Mouse (Mus musculus) forebrain, embryonic 15.5 days (tissue): ENCODE data around the gene Ppp1r16b. TPM values are rescaled to one million over a fixed set of nuclear protein-coding genes. Genes with fewer than 3 reads are reported as not detected.

Experiments
- ATAC-seq: fragments of 200-750 bp; cut with Nextera tagmentation; replicated peaks from 2 replicates; pipeline ENCODE4 v1.8.0; 2017; ENCODE audit warnings: mild to moderate bottlenecking, moderate TSS enrichment, moderate library complexity
- H3K27ac ChIP-seq: fragments of 300-500 bp; sonication (generic); replicated peaks from 2 replicates; pipeline ENCODE4 v1.5.1; 2015; ENCODE audit warnings: mild to moderate bottlenecking, inconsistent platforms
- H3K27me3 ChIP-seq: fragments of 300-500 bp; sonication (generic); 2 replicates; pipeline ENCODE4 v1.6.1; 2015; ENCODE audit warnings: inconsistent platforms
- H3K36me3 ChIP-seq: fragments of 300-500 bp; sonication (generic); 2 replicates; pipeline ENCODE4 v1.6.1; 2015; ENCODE audit warnings: mild to moderate bottlenecking, inconsistent platforms
- H3K4me1 ChIP-seq: fragments of 300-500 bp; sonication (generic); 2 replicates; pipeline ENCODE4 v1.6.1; 2015; ENCODE audit warnings: inconsistent platforms
- H3K4me2 ChIP-seq: fragments of 300-500 bp; sonication (generic); replicated peaks from 2 replicates; pipeline ENCODE4 v1.6.1; 2015; ENCODE audit warnings: mild to moderate bottlenecking, inconsistent platforms
- H3K4me3 ChIP-seq: fragments of 300-500 bp; sonication (generic); 2 replicates; pipeline ENCODE4 v1.5.1; 2015; ENCODE audit warnings: mild to moderate bottlenecking, inconsistent platforms
- H3K9ac ChIP-seq: fragments of 300-500 bp; sonication (generic); replicated peaks from 2 replicates; pipeline ENCODE4 v1.6.1; 2015; ENCODE audit warnings: mild to moderate bottlenecking, inconsistent platforms
- H3K9me3 ChIP-seq: fragments of 300-500 bp; sonication (generic); 2 replicates; pipeline ENCODE4 v1.6.1; 2016; ENCODE audit warnings: inconsistent platforms
- WGBS: fragments of 180-500 bp; shearing (Covaris S2); methylation state at CpG from one replicate; pipeline ENCODE4 v1.1.7; 2015; ENCODE audit warnings: mixed read lengths; 5-methylcytosine and 5-hydroxymethylcytosine counted together
- polyA plus RNA-seq: library from polyadenylated mRNA; unstranded; fragments of >200 nt; fragmentation: Nextera tagmentation; extraction: Ambion mirVana; gene quantifications from 2 replicates; pipeline ENCODE4 v1.2.1, GENCODE M21; 2015

The Ppp1r16b gene
- polyA plus RNA-seq, 1 experiment from 2014 or later, result 24.4 TPM

- ATAC-seq, result no peak
- Histone ChIP-seq H3K9me3 (no peaks in the 10 kb centered on the region), H3K27me3 (no peaks in the 10 kb centered on the region), H3K27ac (no peak overlapping the region), H3K4me1 (peaks cover 4% of the 10 kb centered on the region; the same call in 1 of the 2 replicates), H3K4me2 (no peak overlapping the region), H3K9ac (no peak overlapping the region), H3K36me3 (no peaks in the 10 kb centered on the region), H3K4me3 (no peak overlapping the region)
- 86% methylated on average over 5 of the region's 5 CpGs for WGBS
Measured at GRCm38 (mm10) chr2:158717551-158718418, 52.6 kb downstream of the Ppp1r16b start.

- H3K4me3 ChIP-seq, result no peak overlapping the region
- H3K9ac ChIP-seq, result no peak overlapping the region
- WGBS, result 89% methylated on average over 12 of the region's 12 CpGs
- H3K4me2 ChIP-seq, result no peak overlapping the region
- no peak overlapping the region for H3K27ac ChIP-seq
- H3K9me3 ChIP-seq, result no peaks in the 10 kb centered on the region
- H3K27me3 ChIP-seq, result no peaks in the 10 kb centered on the region
- H3K36me3 ChIP-seq, result no peaks in the 10 kb centered on the region
- 0 out of 2 replicates have a peak, but pooled peaks cover 5% of the 10 kb centered on the region for H3K4me1 ChIP-seq
- ATAC-seq, result no peak
Measured at GRCm38 (mm10) chr2:158718816-158719549, 53.8 kb downstream of the Ppp1r16b start.

- no peak for ATAC-seq
- no peak overlapping the region for H3K4me3 ChIP-seq
- no peak overlapping the region for H3K27ac ChIP-seq
- 0 out of 2 replicates have a peak, but pooled peaks cover 5% of the 10 kb centered on the region for H3K4me1 ChIP-seq
- H3K9ac ChIP-seq, result no peak overlapping the region
- H3K27me3 ChIP-seq, result no peaks in the 10 kb centered on the region
- H3K9me3 ChIP-seq, result no peaks in the 10 kb centered on the region
- WGBS, result 76% methylated on average over 16 of the region's 16 CpGs
- no peak overlapping the region for H3K4me2 ChIP-seq
- no peaks in the 10 kb centered on the region for H3K36me3 ChIP-seq
Measured at GRCm38 (mm10) chr2:158720715-158721370, 55.6 kb downstream of the Ppp1r16b start.

GRCm38 (mm10) chr2:158721481-158721880 lies 56.3 kb downstream of the Ppp1r16b start:
- no peaks in the 10 kb centered on the region for H3K36me3 ChIP-seq
- 0 out of 2 replicates have a peak, but pooled peaks cover 5% of the 10 kb centered on the region for H3K4me1 ChIP-seq
- H3K27me3 ChIP-seq, result no peaks in the 10 kb centered on the region
- H3K9ac ChIP-seq, result no peak overlapping the region
- 41% methylated on average over 3 of the region's 3 CpGs for WGBS
- H3K4me3 ChIP-seq, result no peak overlapping the region
- H3K9me3 ChIP-seq, result no peaks in the 10 kb centered on the region
- no peak for ATAC-seq
- H3K27ac ChIP-seq, result no peak overlapping the region
- H3K4me2 ChIP-seq, result no peak overlapping the region

- Histone ChIP-seq H3K27me3 (no peaks in the 10 kb centered on the region), H3K27ac (no peak overlapping the region), H3K9me3 (no peaks in the 10 kb centered on the region), H3K36me3 (no peaks in the 10 kb centered on the region), H3K4me2 (no peak overlapping the region), H3K9ac (no peak overlapping the region), H3K4me1 (0 out of 2 replicates have a peak, but pooled peaks cover 5% of the 10 kb centered on the region), H3K4me3 (no peak overlapping the region)
- no peak for ATAC-seq
- 88% methylated on average over 4 of the region's 4 CpGs for WGBS
Measured at GRCm38 (mm10) chr2:158722135-158722534, 56.9 kb downstream of the Ppp1r16b start.

GRCm38 (mm10) chr2:158722991-158723551 lies 57.9 kb downstream of the Ppp1r16b start:
- no peak for ATAC-seq
- Histone ChIP-seq H3K9me3 (no peaks in the 10 kb centered on the region), H3K27ac (no peak overlapping the region), H3K4me1 (0 out of 2 replicates have a peak, but pooled peaks cover 5% of the 10 kb centered on the region), H3K36me3 (no peaks in the 10 kb centered on the region), H3K27me3 (no peaks in the 10 kb centered on the region), H3K9ac (no peak overlapping the region), H3K4me3 (no peak overlapping the region), H3K4me2 (no peak overlapping the region)
- WGBS, result 58% methylated on average over 6 of the region's 6 CpGs

GRCm38 (mm10) chr2:158723806-158724205 lies 58.6 kb downstream of the Ppp1r16b start:
- 0 out of 2 replicates have a peak, but pooled peaks cover 5% of the 10 kb centered on the region for H3K4me1 ChIP-seq
- H3K27me3 ChIP-seq, result no peaks in the 10 kb centered on the region
- H3K36me3 ChIP-seq, result no peaks in the 10 kb centered on the region
- no peak overlapping the region for H3K4me3 ChIP-seq
- WGBS, result 54% methylated on average over 6 of the region's 6 CpGs
- no peak overlapping the region for H3K9ac ChIP-seq
- no peak overlapping the region for H3K4me2 ChIP-seq
- H3K27ac ChIP-seq, result no peak overlapping the region
- H3K9me3 ChIP-seq, result no peaks in the 10 kb centered on the region
- ATAC-seq, result no peak

- H3K27ac ChIP-seq, result no peak overlapping the region
- H3K9me3 ChIP-seq, result no peaks in the 10 kb centered on the region
- no peak for ATAC-seq
- H3K4me2 ChIP-seq, result no peak overlapping the region
- 0 out of 2 replicates have a peak, but pooled peaks cover 5% of the 10 kb centered on the region for H3K4me1 ChIP-seq
- H3K36me3 ChIP-seq, result no peaks in the 10 kb centered on the region
- H3K27me3 ChIP-seq, result no peaks in the 10 kb centered on the region
- no peak overlapping the region for H3K4me3 ChIP-seq
- H3K9ac ChIP-seq, result no peak overlapping the region
- 72% methylated on average over 6 of the region's 6 CpGs for WGBS
Measured at GRCm38 (mm10) chr2:158726252-158726651, 61.1 kb downstream of the Ppp1r16b start.

- no peak overlapping the region for H3K9ac ChIP-seq
- 42% methylated on average over 7 of the region's 7 CpGs for WGBS
- no peak overlapping the region for H3K4me2 ChIP-seq
- H3K9me3 ChIP-seq, result no peaks in the 10 kb centered on the region
- ATAC-seq, result no peak
- no peaks in the 10 kb centered on the region for H3K36me3 ChIP-seq
- no peaks in the 10 kb centered on the region for H3K4me1 ChIP-seq
- H3K4me3 ChIP-seq, result no peak overlapping the region
- H3K27ac ChIP-seq, result no peak overlapping the region
- no peaks in the 10 kb centered on the region for H3K27me3 ChIP-seq
Measured at GRCm38 (mm10) chr2:158728061-158728815, 63.0 kb downstream of the Ppp1r16b start.

GRCm38 (mm10) chr2:158730896-158731295 lies 65.7 kb downstream of the Ppp1r16b start:
- 81% methylated on average over 3 of the region's 3 CpGs for WGBS

GRCm38 (mm10) chr2:158732521-158732920 lies 67.3 kb downstream of the Ppp1r16b start:
- Histone ChIP-seq H3K4me1 (peaks cover 9% of the 10 kb centered on the region), H3K4me3 (no peak overlapping the region), H3K27ac (no peak overlapping the region), H3K9me3 (no peaks in the 10 kb centered on the region), H3K9ac (no peak overlapping the region), H3K36me3 (no peaks in the 10 kb centered on the region), H3K4me2 (no peak overlapping the region), H3K27me3 (no peaks in the 10 kb centered on the region)
- ATAC-seq, result no peak
- WGBS, result 86% methylated on average over 9 of the region's 9 CpGs

More at GRCm38 (mm10) chr2:158730896-158731295, 65.7 kb downstream of the Ppp1r16b start:
- Histone ChIP-seq H3K4me2 (no peak overlapping the region), H3K9ac (no peak overlapping the region), H3K4me1 (peaks cover 9% of the 10 kb centered on the region), H3K4me3 (no peak overlapping the region), H3K9me3 (no peaks in the 10 kb centered on the region), H3K27me3 (no peaks in the 10 kb centered on the region), H3K27ac (no peak overlapping the region), H3K36me3 (no peaks in the 10 kb centered on the region)
- ATAC-seq, result no peak
